Mouse (Mus musculus): ENCODE results near the gene Ypel5.

The Ypel5 gene

DNA sequence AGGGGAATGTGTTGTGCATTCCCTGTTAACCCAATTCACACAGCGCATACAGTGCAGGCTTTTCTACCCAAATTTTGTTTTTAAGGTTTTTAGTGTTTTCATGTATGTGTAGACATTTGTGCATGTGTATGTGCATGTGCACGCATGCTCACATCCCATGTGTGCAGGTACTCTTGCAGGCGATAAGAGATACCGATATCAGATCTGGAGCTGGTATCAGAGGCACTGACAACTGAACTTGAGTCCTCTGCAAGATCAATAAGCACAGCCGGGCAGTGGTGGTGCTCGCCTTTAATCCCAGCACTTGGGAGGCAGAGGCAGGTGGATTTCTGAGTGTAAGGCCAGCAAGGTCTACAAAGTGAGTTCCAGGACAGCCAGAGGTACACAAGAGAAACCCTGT is 8.1 kb downstream of the Ypel5 start:
- DNase-seq (ENCODE audit: low spot score in 2 of 2), result no peak

DNA sequence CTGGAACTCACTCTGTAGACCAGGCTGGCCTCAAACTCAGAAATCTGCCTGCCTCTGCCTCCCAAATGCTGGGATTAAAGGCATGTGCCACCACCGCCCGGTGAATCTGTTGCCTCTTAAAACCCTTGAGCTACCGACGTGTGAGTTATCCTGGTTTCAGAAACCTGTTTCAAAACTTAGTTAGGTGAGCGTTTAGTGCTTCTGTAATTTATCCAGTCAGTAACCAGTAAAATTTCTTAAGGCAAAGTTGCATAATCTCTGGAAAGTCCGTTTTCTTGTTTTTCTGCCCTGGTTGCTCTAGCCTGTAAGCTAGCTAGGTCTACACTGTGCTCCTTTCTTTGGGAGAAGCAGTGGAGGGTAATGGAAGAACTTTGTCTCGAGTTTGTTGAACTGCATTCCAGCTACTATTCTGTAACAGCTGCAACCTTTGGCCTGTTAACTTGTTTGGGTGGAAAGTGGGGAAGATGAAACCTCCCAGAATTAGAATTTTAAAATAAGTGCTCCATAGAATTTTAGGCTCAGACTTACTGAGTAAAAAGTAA is 8.8 kb downstream of the Ypel5 start:
- DNase-seq (ENCODE audit: low spot score in 2 of 2), result no peak

DNA sequence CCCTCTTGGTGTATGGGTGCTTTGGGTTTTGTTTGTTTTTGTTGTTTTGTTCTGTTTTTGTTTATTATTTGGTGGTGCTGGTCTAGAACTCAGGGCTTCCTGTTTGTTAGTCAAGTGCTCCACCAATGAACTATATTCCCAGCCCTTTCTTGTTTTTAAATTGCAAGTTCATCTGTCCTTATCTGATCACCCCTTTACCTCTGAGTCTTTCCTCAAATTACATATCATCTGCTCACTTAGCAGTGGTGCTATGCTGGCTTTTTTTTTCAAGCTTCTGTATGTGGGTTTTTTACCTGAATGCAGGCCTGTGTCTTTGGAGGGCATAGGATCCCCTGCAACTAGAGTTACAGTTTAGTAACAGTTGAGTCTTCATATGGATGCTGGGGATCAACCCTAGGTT is 9.3 kb downstream of the Ypel5 start:
- no peak for DNase-seq (ENCODE audit: low spot score in 2 of 2)

DNA sequence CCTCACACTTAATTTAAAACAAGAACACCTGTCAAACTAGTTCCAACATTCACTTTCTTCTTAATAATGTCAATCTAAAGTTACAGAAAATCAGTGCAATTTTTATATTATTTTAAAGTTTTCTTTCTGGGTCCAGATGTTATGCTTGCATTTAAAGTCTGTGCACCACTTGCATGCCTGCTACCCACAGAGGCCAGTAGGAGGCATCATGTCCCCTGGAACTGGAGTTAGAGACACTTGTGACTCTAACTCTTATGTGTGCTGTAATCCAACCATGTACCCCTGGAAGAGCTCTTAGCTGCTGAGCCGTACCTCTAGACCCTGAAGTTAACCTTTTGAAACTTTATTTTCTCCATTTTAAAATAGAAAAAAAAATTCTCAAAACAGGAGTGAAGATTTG is 19.0 kb downstream of the Ypel5 start:
- no peak for DNase-seq (ENCODE audit: low spot score in 2 of 2)

DNA sequence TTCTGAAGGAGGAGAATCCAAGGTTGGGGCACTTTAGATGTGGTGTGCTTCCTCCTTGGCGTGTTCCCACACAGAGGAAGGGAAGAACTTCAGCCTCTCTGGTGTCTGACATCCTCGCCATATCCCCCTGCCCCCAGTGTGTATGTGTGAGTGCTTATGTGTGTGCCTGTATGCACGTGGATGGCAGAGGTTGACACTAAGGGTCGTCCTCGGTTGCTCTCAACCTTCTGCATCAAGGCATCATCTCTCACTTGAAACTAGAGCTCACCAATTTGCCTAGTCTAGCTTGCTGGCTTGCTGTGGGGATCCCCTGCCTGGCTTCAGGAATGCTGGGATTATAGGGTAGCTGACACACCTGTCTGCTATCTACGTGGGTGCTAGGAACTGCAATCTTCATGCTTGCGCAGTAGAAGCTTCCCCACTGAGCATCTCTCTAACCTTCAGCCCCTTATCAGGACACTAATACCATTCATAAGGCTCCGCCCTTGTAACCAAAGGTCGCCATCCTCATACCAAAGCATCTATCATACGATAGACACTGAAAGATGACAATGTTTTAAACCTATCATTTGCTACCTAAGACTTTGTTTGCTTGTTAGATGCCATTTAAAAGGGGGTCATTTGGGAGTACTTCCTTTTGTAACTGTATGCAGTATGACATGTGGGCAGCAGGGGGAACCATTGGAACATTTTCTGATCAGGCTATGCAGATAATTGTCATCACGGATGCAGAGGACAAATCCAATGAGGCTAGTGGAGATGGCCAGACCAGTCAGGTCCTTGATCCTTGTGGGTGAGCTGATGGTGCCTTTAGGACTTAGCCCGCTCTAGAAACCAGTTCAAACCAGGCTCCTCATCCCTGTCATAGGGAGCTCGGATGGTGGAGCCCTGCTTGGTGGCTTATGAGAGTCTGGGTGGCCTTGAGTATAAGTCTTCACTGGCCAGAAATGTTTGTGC is 21.7 kb downstream of the Ypel5 start:
- DNase-seq (ENCODE audit: low spot score in 2 of 2), result peak in 1 of 2 experiments; percentile 76

DNA sequence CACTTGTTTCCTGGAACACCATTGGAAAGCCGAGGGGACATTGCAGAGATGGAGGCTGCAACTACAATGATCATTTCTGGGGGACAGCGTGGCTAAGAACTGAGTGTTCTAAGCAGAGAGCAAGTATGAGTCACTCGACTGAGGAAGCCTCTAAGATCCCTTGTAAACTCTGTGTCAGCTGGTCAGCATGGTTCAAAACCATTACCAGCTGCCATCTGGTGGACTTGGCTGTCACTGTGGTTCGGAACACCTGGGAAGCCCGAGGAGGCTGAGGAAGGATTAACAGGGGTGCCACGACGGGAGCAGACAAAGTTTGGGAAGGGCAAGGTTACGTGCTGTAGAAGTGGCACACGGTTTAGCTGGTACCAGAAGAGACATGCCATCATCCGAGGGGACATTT is 27.0 kb downstream of the Ypel5 start:
- no peak for DNase-seq (ENCODE audit: low spot score in 2 of 2)

DNA sequence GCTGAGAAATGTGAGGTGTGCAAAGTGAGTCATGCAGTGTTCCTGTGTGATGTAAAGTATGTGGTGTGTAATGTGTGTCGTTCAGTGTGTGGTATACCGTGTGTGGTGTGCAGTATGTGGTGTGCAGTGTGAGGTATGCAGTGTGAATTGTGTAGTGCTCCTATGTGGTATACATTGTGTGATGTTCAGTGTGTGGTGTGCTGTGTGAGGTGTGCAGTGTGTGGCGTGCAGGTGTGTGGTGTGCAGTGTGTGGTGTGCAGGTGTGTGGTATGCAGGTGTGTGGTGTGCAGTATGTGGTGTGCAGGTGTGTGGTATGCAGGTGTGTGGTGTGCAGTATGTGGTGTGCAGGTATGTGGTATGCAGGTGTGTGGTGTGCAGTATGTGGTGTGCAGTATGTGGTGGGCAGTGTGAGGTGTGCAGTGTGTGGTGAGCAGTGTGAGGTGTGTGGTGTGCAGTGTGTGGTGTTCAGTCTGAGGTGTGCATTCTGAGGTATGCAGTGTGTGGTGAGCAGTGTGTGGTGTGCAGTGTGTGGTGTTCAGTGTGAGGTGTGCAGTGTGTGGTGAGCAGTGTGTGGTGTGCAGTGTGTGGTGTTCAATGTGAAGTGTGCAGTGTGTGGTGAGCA is 30.5 kb downstream of the Ypel5 start:
- no peak for DNase-seq (ENCODE audit: low spot score in 2 of 2)

DNA sequence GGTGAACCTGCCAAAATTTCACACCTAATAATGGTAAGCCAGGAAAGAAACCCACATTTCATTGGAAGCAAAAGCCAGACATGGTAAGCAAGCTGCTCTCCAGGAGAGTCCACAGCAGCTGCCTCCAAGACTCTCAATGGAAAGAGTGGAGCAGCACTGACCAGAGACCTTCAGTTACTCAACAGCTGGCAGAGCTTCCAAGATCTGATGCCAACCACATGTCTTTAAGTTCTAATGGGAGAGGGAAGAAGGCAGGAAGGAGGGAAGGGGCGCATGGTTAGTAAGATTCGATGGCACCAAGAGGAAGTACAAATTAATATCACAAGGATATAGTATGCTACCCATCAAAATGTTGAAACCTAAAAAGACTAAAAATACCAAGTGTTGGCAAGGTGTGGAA is 31.9 kb downstream of the Ypel5 start:
- no peak for DNase-seq (ENCODE audit: low spot score in 2 of 2)

DNA sequence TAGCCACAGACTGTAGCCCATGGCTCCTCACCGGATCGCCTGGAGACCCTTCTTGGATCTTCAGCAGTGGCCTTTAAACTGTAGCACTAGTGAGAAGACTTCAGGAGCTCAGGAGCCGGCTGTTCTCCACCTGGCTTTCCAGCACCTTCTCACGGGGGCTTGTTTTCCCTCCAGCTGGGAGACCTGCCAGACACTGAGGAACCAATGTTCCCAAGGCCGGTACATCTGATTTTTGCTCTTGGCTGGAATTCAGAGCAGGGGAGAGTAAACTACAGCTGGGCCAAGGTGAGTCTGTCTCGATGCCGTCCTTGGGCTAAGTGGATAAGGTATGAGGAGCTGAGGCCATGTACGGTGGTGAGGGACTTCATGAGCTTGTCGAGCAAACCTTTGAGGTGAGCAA is 42.7 kb downstream of the Ypel5 start:
- DNase-seq (ENCODE audit: low spot score in 2 of 2), result no peak

DNA sequence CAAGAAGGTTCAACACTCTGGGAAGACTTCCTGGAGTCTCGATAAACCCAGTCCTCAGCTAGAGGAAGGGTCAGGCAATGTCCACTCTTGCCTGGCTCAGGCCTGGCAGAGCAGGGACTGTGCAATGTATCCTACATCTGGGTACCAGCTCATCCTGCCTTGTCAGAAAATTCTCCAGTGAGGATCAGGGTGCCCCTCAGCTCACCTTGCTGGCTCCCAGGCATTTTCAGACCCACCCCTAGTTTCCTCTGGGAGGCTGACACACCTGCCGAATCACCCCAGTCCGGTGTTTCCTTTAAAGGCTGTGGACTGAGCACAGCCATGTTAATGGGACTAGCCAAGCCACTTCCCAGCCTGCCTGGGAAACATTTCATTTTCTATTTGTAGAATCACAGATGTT is 43.9 kb downstream of the Ypel5 start:
- no peak for DNase-seq (ENCODE audit: low spot score in 2 of 2)

DNA sequence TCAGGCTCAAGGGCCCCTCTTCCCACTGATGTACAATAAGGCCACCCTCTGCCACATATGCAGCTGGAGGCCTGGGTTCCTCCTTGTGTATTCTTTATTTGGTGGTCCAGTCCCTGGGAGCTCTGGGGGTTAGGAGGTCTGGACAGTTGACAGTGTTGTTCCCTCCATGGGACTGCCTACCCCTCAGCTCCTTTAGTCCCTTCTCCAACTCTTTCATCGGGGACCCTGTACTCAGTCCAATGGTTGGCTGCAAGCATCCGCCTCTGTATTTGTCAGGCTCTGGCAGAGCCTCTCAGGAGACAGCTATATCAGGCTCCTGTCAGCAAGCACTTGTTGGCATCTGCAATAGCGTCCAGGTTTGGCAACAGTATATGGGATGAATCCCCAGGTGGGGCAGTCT is 44.8 kb downstream of the Ypel5 start:
- DNase-seq (ENCODE audit: low spot score in 2 of 2), result no peak

DNA sequence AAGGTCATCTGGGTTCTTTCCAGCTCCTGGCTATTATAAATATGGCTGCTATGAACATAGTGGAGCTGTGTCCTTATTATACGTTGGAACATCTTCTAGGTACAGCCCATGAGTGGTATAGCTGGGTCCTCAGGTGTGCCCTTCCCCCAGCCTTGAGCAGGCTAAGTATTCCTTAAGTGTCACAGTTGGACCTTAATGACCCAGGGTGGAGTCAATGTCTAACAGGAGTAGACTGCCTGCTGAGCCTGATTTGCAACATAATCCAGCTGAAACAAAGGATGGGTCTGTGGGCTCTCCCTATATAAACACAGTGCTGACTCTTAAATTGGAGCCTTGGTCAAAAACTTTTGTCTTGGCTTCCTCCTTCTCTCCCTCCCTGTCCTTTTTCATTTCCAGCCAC is 45.6 kb downstream of the Ypel5 start:
- no peak for DNase-seq (ENCODE audit: low spot score in 2 of 2)

DNA sequence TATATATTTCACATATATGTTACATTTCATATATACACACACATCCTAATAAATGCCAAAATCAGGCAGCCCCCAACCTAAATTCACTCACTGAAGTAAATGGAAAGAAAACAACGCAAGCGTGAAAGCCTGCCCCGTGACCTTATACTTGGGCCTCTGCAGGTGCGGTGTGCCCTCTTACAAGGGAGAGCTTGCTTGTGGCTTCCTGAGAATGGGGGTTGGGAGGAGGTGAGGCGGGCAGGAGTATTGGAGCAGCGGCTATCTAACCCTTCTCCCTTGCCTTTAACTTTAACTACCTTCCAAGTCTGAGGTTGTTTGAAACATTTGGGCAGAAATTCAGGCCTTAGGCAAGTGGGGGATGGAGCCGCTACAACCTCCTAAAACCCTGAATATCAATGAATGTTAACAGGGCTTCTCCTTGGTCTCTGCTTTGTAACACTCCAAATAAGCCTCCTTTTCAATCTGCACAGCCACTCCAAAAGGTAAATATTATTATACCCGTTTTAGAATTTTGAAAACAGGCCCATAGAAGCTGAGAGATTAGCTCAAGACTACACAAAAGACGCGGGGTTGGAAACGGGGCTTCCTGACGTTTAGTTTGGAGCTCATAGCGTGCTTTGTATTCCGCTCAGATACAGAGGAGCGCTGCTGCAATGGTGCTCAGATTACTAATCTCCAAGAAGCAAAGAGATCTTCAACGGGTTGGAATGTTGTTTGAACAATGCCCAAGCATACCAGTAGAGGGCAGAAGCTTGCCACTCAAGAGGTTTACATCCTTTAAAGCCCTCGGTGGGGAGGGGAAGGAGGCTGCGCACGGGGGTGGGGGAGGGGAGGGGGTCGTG is 53.5 kb downstream of the Ypel5 start:
- peak; percentile 42 to 88 for DNase-seq (ENCODE audit: low spot score in 2 of 2)

DNA sequence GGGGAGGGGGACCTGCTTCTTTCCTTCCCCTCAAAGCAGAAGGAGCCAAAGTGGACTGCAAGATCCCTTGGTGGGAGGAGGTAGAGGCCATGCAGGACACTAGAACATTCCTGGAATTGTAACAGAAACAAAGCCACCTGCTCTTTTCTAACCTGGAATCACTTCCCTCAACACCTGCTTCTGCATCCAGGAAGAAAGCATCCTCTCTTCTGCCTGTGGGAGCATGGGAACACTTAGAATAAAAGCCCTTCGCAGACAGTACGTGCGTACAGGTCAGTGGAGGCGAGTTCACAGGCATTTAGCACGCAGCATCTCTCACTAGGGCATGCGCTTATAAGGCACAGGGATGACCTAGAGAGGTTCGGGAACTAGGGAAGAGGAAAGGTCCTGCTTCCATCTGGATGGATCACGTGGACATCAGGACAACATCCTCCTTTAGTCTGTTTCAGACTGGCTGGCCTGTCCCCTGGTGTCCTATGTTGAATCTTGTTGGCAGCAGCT is 54.2 kb downstream of the Ypel5 start:
- DNase-seq (ENCODE audit: low spot score in 2 of 2), result no peak

DNA sequence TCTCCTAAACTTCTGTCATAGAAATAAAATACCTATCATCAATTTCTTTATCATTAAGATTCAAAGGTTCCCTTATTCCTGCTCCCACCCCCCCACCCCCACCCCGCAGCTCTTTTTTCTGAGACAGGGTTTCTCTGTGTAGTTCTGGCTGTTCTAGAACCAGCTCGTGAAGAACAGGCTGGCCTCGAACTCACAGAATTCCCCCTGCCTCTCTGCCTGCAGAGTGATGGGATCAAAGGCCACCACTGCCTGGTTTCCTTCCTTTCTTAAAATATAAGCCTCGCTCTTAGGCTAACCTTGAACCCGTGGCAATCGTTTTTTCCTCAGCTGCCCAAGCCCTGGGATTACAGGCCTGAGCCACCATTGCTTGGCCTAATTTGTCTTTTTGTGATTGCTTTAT is 55.3 kb downstream of the Ypel5 start:
- DNase-seq (ENCODE audit: low spot score in 2 of 2), result no peak

DNA sequence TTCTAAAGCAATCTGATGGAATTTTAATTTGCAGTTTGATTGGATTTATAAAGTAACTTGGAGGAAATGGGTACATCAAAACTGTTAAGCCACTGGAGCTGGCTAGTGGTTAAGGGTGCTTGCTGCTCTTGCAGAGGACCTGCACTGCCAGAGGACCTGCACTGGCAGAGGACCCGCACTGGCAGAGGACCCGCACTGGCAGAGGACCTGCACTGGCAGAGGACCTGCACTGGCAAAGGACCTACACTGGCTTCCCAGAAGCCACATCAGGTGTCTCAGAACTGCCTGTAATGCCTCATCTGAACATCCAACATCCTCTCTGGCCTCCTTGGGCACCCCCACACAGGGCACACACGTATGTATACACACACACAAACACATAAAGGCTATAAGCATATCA is 59.3 kb downstream of the Ypel5 start:
- no peak for DNase-seq (ENCODE audit: low spot score in 2 of 2)

DNA sequence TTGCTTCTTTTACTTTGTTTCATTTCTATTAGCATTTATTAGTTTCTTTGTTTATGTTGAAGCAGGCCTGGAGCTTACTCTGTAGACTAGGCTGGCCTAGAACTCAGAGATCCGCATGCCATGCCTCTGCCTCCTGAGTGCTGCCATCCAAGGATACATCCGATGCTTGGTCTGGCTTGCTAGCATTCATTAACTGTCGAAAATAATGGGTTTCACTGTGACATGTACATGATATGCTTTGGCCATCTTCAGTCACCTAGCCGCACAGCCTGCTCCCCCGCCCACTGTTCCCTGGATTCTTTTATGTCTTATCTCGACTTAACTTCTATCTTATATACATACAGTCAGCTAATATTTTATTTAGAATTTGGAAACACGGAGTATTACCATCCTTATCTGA is 60.8 kb downstream of the Ypel5 start:
- DNase-seq (ENCODE audit: low spot score in 2 of 2), result no peak

DNA sequence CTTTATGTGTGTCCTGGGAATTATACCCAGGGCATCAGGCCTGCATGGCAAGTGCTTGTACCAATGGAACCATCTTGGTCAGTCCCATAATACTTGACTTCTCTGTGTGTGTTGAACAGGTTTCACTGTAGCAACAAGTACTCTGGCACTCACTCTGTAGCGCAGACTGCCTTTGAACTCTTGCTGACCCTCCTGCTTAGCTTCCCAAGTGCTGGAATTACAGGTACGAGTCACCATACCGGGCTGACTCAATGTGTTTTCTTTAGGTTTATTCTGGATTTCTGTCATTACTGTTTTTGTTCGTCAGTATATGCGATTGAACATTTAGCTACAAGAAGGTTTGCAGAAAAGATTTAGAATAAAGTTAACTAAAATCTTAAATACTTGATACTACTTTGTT is 61.7 kb downstream of the Ypel5 start:
- DNase-seq (ENCODE audit: low spot score in 2 of 2), result no peak

DNA sequence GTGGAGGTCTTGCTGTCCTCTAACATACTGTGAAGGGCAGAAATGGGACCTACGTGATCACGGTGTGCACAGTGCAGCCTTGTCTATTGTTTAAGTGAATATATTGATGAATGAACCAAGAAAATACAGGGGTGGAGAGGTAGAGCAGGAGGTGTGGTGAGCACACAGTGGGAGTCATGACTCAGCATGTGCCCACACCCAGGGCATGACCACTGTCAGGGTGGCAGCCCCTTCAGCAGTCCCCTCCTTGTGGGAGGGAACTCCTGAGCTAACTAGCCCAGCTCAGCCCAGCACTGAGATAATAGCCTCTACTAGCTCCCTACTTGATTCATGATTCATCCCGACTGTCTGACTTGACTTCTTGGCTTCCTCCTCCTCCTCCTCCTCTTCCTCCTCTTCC is 62.5 kb downstream of the Ypel5 start:
- DNase-seq (ENCODE audit: low spot score in 2 of 2), result no peak

All from left cerebral cortex, adult 9 months (tissue).